Mouse (Mus musculus): ENCODE measurements at regions not wholly inside any gene's neighbourhood (a gene's known extent, or its start where the extent isn't known, plus 50 kb on each side); places are given as distances from the start of the nearest gene placed in this dataset.

DNA sequence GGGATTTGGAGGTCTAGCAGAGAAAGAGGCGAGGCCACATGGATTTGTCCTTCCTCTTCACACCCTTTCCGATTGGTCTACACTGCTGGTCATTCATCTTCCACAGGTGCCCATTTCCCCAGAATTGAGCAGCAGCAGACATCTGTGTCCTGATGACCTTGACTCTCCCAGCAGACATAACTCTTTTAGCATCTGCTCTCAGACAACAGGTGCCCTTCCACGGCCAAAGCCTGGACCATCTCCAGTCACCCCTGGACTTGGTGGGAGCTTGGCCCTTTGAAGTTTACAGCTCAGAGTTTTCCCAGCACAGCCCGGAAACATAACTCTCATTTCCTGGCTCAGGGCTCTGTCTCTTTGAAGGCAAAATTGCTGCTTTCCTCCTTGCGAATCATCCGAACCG, 80.0 kb downstream of the Ttc32 start:
- TF ChIP-seq CTCF (IDR thresholded peaks at IDR 0.05; ENCODE audit: low read depth, low read length) (no peak), POLR2A (IDR thresholded peaks at IDR 0.05; ENCODE audit: borderline replicate concordance, low read depth, low read length) (no peak)
